Mouse (Mus musculus) lung, embryonic 16.5 days (tissue): ENCODE measurements around the gene Hnrnpc. TPM values are rescaled to one million over a fixed set of nuclear protein-coding genes. Genes with fewer than 3 reads are reported as not detected.

Experiments
- polyA plus RNA-seq: library from polyadenylated mRNA; unstranded; fragments of >200 nt; fragmentation: Nextera tagmentation; extraction: Ambion mirVana; gene quantifications from 2 replicates; pipeline ENCODE4 v1.2.1, GENCODE M21; 2015

The Hnrnpc gene
- polyA plus RNA-seq, 1 experiment from 2014 or later = 612 TPM

Other genes with a start within 250 kb of the Hnrnpc start
- 33.5 and 40.4 TPM in 2 replicates for gene Mettl17, start 219.2 kb downstream of the Hnrnpc start, polyA plus RNA-seq
- 0.25 and 0.43 TPM in 2 replicates for gene Slc39a2, start 211.1 kb downstream of the Hnrnpc start, polyA plus RNA-seq
- 93.3 and 109 TPM in 2 replicates for gene Ndrg2, start 189.9 kb downstream of the Hnrnpc start, polyA plus RNA-seq
- not detected in 2 replicates for gene Tppp2, start 185.6 kb downstream of the Hnrnpc start, polyA plus RNA-seq
- gene Rnase13, start 181.3 kb downstream of the Hnrnpc start, polyA plus RNA-seq = not detected in 2 replicates
- 95.0 and 98.4 TPM in 2 replicates for gene Arhgef40, start 119.3 kb downstream of the Hnrnpc start, polyA plus RNA-seq
- gene Tmem253, start 88.4 kb downstream of the Hnrnpc start, polyA plus RNA-seq = 0.21 and 0.34 TPM in 2 replicates
- 20.1 and 20.8 TPM in 2 replicates for gene Zfp219, start 83.3 kb downstream of the Hnrnpc start, polyA plus RNA-seq
- gene Olfr221, start 61.6 kb downstream of the Hnrnpc start, polyA plus RNA-seq = not detected in 2 replicates
- gene Rpgrip1, start 6.7 kb upstream of the Hnrnpc start, polyA plus RNA-seq = 57.8 and 59.1 TPM in 2 replicates
- 51.8 and 55.8 TPM in 2 replicates for gene Supt16, start 93.4 kb upstream of the Hnrnpc start, polyA plus RNA-seq
- gene Chd8, start 153.8 kb upstream of the Hnrnpc start, polyA plus RNA-seq = 32.6 and 33.8 TPM in 2 replicates
- 37.7 and 43.4 TPM in 2 replicates for gene Tox4, start 175.1 kb upstream of the Hnrnpc start, polyA plus RNA-seq
- gene Rab2b, start 175.5 kb upstream of the Hnrnpc start, polyA plus RNA-seq = 17.9 and 18.6 TPM in 2 replicates
- gene Mettl3, start 201.1 kb upstream of the Hnrnpc start, polyA plus RNA-seq = 42.3 and 46.1 TPM in 2 replicates
- 14.0 and 16.7 TPM in 2 replicates for gene Sall2, start 224.7 kb upstream of the Hnrnpc start, polyA plus RNA-seq